Mouse (Mus musculus) CD8-positive naive resting alpha-beta T cell, adult 57 days (primary cell): ENCODE measurements around the gene Taok2. TPM values are rescaled to one million over a fixed set of nuclear protein-coding genes. Genes with fewer than 3 reads are reported as not detected.

Source experiments
- total RNA-seq: library from RNA; stranded (reverse); gene quantifications from one replicate; pipeline ENCODE4 v1.2.4, GENCODE M21; 2023

Taok2 gene
- 95.7 TPM for total RNA-seq

DNA sequence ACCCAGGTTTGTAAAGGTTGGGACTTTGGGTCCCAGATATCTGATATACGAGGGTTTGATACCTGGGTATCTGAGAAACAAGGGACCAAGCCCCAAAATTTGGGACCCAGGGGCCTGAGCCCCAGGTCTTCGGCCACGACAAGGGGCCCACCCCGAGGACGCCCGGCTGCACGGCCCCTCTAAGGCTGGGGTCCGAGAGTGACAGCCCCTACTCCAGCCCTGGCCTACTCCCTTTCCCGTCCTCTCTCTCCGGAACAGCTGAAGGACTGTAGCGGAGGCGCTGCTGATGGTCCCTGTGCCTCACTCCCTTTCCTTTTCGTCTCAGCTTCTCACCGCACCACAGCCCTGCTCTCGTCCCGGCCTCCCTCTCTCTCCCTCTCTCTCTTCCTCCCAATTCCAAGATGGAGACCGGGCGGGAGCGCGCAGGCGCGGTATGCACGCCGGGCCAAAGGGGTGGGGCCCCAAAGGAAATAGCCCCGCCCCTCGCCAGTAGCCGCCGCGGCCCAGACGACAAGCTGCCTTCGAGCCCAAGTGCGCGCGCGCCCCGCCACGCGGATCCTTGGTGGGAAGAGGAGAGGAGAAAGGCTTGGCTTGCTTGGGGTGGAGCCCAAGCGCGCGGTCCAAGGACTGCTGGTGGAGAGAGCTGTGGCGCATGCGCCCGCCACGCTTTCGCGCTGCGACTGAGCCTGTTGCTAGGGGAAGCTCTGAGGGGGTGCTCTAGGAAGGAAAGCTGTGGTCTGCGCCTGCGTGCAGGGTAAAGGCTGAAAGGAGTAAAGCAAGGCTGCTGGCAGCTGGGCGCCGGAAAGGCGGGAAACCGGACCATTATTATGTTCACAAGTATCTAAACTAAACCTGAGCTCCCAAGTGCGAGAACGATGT, at the start of gene Taok2:
TSS of gene Taok2 (minus strand) at position 418 of the 879 bp plus-strand sequence.

GRCm38 (mm10) chr7:126928384-126929037, 44.0 kb upstream of the Taok2 start, which contains the start of gene Kctd13:
Kctd13 (plus strand) TSS chr7:126928879.

GRCm38 (mm10) chr7:126922624-126923060, 38.1 kb upstream of the Taok2 start, which contains the start of gene Tmem219:
Tmem219 (minus strand) TSS chr7:126922917.

GRCm38 (mm10) chr7:126862147-126862784, 22.2 kb downstream of the Taok2 start, which contains the start of gene Ino80e:
Ino80e (minus strand) TSS chr7:126862377.

GRCm38 (mm10) chr7:126861429-126862130, 22.9 kb downstream of the Taok2 start, which contains the start of gene Hirip3:
Hirip3 (plus strand) TSS chr7:126861972.

GRCm38 (mm10) chr7:126847116-126847420, 37.4 kb downstream of the Taok2 start, which contains the start of gene Doc2a:
Doc2a (plus strand) TSS chr7:126847416.

DNA sequence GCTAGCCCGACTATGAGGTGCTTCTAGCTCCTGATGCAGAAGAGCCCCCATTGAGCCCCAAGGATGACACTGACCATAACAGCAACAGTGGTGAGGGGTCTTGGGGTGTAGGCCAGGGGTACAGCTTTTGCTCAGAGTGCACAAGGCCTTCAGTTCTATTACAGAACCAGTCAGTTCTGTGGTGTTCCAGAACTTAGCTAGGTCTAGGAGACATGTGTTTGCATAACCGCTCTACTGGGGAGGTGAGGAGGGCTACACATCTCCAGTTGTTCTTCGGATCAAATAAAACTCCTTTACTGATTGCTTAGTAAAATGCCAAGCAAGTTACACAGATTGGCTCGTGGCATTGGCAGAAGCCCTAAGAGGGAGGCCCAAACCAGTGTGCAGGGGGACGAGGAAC, 53.0 kb downstream of the Taok2 start, which contains the start of gene 4930451I11Rik:
TSS of gene 4930451I11Rik (minus strand) at position 101 of the 400 bp plus-strand sequence.

Other genes with a start within 250 kb of the Taok2 start
- gene Sgf29, start 235.4 kb downstream of the Taok2 start, total RNA-seq: 56.0 TPM
- not detected for gene Sult1a1, start 208.3 kb downstream of the Taok2 start, total RNA-seq
- 174 TPM for gene Bola2, start 189.3 kb downstream of the Taok2 start, total RNA-seq
- 7.5 TPM for gene Slx1b, start 188.9 kb downstream of the Taok2 start, total RNA-seq
- 1,247 TPM for gene Coro1a, start 176.9 kb downstream of the Taok2 start, total RNA-seq
- gene Mapk3, start 125.1 kb downstream of the Taok2 start, total RNA-seq: 42.7 TPM
- 4.1 TPM for gene Gdpd3, start 118.4 kb downstream of the Taok2 start, total RNA-seq
- 232 TPM for gene Ypel3, start 107.7 kb downstream of the Taok2 start, total RNA-seq
- 7.7 TPM for gene Tbx6, start 103.2 kb downstream of the Taok2 start, total RNA-seq
- gene Ppp4c, start 92.2 kb downstream of the Taok2 start, total RNA-seq: 228 TPM
- gene Fam57b, start 87.0 kb downstream of the Taok2 start, total RNA-seq: not detected
- gene 4930451I11Rik, start 53.1 kb downstream of the Taok2 start, total RNA-seq: not detected
- not detected for gene Doc2a, start 37.3 kb downstream of the Taok2 start, total RNA-seq
- 31.9 TPM for gene Hirip3, start 22.7 kb downstream of the Taok2 start, total RNA-seq
- gene Ino80e, start 22.3 kb downstream of the Taok2 start, total RNA-seq: 55.6 TPM
- gene Tmem219, start 38.2 kb upstream of the Taok2 start, total RNA-seq: 26.0 TPM
- gene Kctd13, start 44.2 kb upstream of the Taok2 start, total RNA-seq: 36.8 TPM
- not detected for gene Asphd1, start 64.9 kb upstream of the Taok2 start, total RNA-seq
- 6.5 TPM for gene Sez6l2, start 65.9 kb upstream of the Taok2 start, total RNA-seq
- 125 TPM for gene Cdipt, start 91.2 kb upstream of the Taok2 start, total RNA-seq
- gene Cdiptos, start 91.4 kb upstream of the Taok2 start, total RNA-seq: not detected
- 25.6 TPM for gene Mvp, start 129.9 kb upstream of the Taok2 start, total RNA-seq
- not detected for gene Pagr1b, start 131.8 kb upstream of the Taok2 start, total RNA-seq
- gene Pagr1a, start 132.6 kb upstream of the Taok2 start, total RNA-seq: 3.0 TPM
- 43.4 TPM for gene Gm42742, start 136.4 kb upstream of the Taok2 start, total RNA-seq
- gene Prrt2, start 136.5 kb upstream of the Taok2 start, total RNA-seq: 2.1 TPM
- 202 TPM for gene Maz, start 142.3 kb upstream of the Taok2 start, total RNA-seq
- gene Kif22, start 157.8 kb upstream of the Taok2 start, total RNA-seq: 2.7 TPM
- 4.4 TPM for gene Zg16, start 202.6 kb upstream of the Taok2 start, total RNA-seq
- gene AI467606, start 206.7 kb upstream of the Taok2 start, total RNA-seq: 73.9 TPM
- 37.4 TPM for gene Qprt, start 237.5 kb upstream of the Taok2 start, total RNA-seq